Mouse (Mus musculus) gastrocnemius, postnatal 4 days (tissue): ENCODE data around the gene Tnfrsf13b. TPM values are rescaled to one million over a fixed set of nuclear protein-coding genes. Genes with fewer than 3 reads are reported as not detected.
A peak's percentile ranks its signal among the peaks of the same experiment; 100 is the strongest.
"Not testable (repeated sequence)": the region's sequence is repeated elsewhere in the genome, so short reads cannot be mapped to it uniquely, and the experiment has no call there.

ENCODE experiments used
- DNase-seq, 2 experiments: peaks; one replicate each; pipeline ENCODE4 v3.0.0; 2021 to 2022; ENCODE audit warnings: low spot score in 2 of 2, mixed read lengths in 2 of 2
- total RNA-seq, 2 experiments: library from RNA; stranded (reverse); gene quantifications; 2 replicates each; pipeline ENCODE4 v1.2.3; 2021

Gene Tnfrsf13b
- total RNA-seq, 2 experiments from 2014 or later: 1.1 to 1.6 TPM

- DNase-seq: no peak
These were observed 38.3 kb downstream of the Tnfrsf13b start for GRCm38 (mm10) chr11:61164881-61165280.

DNA sequence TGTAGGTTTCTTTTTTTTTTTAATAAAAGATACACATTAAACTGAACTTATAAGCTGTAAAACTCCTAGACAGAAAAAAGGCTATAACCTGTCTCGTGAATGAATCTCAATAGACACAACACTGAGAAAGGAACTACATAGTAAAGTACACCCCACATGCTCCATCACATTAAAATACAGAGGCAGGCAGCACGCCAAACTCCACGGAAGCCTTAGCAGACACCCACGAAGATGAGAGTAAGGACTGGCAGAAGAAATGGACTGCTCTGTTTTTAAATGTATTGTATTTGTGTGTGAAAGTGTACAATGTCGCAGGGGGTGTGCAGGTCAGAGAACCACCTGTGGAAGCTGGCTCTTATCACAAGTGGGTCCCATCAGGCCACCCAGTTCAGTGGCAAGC is 43.6 kb downstream of the Tnfrsf13b start:
- DNase-seq: no peak

GRCm38 (mm10) chr11:61173477-61173876 is 46.9 kb downstream of the Tnfrsf13b start:
- not testable (repeated sequence) for DNase-seq

GRCm38 (mm10) chr11:61174291-61174820 is 47.8 kb downstream of the Tnfrsf13b start:
- DNase-seq: peak; percentile 48 to 73

- peak; percentile 96 to 99 for DNase-seq
These were observed 48.5 kb downstream of the Tnfrsf13b start, which contains the start of gene Usp22 for GRCm38 (mm10) chr11:61174821-61175658. Gene Usp22, minus strand, starts transcription at chr11:61175055.

DNA sequence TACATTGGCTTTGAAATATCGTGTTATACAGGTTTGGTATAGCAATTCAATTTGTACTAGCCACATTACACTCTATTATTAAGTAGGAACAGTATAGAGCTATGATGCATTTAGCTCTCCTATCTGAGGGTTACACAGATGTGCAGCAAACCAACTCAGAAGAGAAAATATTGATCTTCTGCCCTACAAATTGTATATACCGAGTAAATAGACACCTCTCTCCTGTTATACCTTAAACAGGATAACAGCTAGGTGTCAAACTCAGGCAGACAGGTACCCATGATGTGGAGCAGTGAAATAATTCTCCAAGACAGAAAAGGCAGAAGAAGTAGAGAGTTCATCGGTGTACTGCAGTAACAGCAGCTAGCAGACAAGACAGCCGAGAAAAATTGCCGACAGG is 49.2 kb downstream of the Tnfrsf13b start:
- DNase-seq: no peak

- DNase-seq: no peak
These were observed 49.8 kb downstream of the Tnfrsf13b start for GRCm38 (mm10) chr11:61176321-61176720.

GRCm38 (mm10) chr11:61180361-61180760 is 53.8 kb downstream of the Tnfrsf13b start:
- DNase-seq: no peak

GRCm38 (mm10) chr11:61181624-61182023 is 55.1 kb downstream of the Tnfrsf13b start:
- DNase-seq: no peak

- DNase-seq: no peak
These were observed 57.3 kb downstream of the Tnfrsf13b start for GRCm38 (mm10) chr11:61183820-61184219.

DNA sequence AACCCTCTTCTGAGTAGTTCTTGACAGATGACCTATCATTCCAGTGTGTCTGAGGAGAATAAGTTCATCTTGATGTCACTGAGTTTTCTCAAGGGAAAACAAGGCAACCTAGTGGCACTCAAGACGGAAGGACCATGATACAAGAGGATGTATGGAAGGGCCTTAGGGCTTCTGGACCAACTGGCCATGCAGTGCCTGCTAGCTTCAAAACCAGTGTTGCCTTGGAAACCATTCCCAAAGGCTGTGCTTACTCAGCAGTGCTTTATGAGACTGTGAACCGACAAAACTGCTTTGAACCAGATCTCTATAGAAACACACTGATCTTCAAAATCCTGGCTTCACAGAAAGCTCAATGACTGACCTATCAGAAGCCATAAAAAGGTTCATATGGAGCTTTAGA is 64.2 kb downstream of the Tnfrsf13b start:
- DNase-seq: no peak

DNA sequence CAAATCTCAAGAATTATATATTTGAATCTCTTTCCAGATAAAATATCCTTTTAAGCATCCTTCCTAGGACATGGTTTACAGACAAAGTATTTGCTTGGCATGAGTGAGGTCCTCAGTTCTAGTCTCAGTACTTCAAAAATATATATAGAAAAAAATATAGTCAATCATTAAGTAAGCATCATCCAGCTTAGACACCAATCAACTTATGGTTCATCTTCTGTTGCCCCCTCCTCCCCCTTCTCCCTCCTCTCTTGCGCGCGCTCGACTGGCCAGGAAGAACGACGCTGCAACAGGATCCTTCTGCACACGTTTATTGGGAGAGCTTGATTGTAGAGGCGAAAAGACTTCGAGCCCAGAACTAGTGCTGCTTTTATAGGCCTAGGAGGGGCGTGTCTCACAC is 65.6 kb downstream of the Tnfrsf13b start:
- DNase-seq: not testable (repeated sequence)

GRCm38 (mm10) chr11:61192779-61193178 is 66.2 kb downstream of the Tnfrsf13b start:
- no peak for DNase-seq

DNA sequence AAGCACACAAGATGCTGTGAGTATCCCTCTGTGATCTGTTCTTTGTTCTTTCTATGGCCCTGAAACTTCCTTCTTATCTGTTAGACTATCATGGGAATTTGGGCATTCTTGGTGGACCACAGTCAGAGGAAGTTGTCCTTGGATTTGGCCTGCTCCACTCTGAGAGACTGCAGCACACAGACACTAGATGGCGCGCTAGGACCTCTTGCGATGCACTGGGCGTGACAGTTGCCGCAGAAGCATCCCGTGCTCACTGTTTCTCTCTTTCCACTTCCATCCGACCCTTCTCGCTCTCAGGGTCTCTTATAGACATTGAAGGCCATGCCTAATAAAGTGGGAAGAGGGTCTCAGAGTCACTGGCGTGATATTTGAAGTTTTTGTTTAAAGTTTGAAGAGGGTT is 66.8 kb downstream of the Tnfrsf13b start:
- DNase-seq: peak; percentile 74 to 85

DNA sequence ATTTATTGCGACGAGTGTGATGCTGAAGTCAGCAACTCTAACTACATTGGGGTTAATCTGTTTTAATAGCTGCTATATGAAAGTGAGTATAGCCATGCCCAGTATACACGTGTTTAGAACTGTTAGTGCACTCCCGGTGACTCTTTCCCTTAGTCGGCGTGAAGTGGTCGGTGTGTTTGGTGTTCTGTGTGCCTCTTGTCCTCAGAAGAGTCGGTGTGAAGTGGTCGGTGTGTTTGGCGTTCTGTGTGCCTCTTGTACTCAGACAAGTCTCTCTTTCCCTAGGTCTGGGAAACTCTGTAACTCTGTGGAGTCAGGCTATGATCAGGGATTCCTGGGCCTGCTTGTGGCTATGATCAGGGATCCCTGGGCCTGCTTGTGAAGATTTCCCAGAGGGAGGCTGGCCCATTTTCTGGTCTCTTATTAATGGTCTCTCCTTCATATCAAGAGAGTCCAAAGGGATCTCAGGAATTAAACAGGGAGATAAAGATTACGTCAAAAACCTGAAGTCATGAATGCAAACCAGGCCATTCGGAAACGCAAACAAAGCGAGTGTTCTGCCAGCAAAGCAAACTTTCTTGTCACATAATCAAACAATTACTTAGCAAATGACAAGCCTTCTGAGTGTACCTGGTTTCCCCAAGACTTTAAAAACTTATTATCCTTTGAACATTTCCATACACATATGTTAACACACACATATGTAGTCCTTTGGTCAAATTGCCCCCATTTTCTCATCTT is 70.2 kb downstream of the Tnfrsf13b start:
- no peak for DNase-seq

GRCm38 (mm10) chr11:61197935-61198334 is 71.4 kb downstream of the Tnfrsf13b start:
- no peak for DNase-seq

Other genes starting within 250 kb of the Tnfrsf13b start
- 10 to 100 TPM; 46.3 to 50.8 TPM for gene Tmem11, start 247.5 kb upstream of the Tnfrsf13b start, total RNA-seq
- gene Natd1, start 212.0 kb upstream of the Tnfrsf13b start, total RNA-seq: 10 to 100 TPM; 19.8 to 25.2 TPM
- gene Map2k3, start 194.7 kb upstream of the Tnfrsf13b start, total RNA-seq: 10 to 100 TPM; 69.8 to 79.2 TPM
- 10 to 100 TPM; 13.7 to 16.4 TPM for gene Kcnj12, start 104.2 kb upstream of the Tnfrsf13b start, total RNA-seq
- gene Usp22, start 48.3 kb downstream of the Tnfrsf13b start, total RNA-seq: 10 to 100 TPM; 53.1 to 54.8 TPM
- gene Aldh3a1, start 80.8 kb downstream of the Tnfrsf13b start, total RNA-seq: under 1 TPM; 0.41 to 0.56 TPM
- gene Aldh3a2, start 140.7 kb downstream of the Tnfrsf13b start, total RNA-seq: 10 to 100 TPM; 33.8 to 36.4 TPM
- gene Slc47a2, start 216.1 kb downstream of the Tnfrsf13b start, total RNA-seq: not detected